Mouse (Mus musculus): ENCODE data around the gene Ciz1.

Gene Ciz1

DNA sequence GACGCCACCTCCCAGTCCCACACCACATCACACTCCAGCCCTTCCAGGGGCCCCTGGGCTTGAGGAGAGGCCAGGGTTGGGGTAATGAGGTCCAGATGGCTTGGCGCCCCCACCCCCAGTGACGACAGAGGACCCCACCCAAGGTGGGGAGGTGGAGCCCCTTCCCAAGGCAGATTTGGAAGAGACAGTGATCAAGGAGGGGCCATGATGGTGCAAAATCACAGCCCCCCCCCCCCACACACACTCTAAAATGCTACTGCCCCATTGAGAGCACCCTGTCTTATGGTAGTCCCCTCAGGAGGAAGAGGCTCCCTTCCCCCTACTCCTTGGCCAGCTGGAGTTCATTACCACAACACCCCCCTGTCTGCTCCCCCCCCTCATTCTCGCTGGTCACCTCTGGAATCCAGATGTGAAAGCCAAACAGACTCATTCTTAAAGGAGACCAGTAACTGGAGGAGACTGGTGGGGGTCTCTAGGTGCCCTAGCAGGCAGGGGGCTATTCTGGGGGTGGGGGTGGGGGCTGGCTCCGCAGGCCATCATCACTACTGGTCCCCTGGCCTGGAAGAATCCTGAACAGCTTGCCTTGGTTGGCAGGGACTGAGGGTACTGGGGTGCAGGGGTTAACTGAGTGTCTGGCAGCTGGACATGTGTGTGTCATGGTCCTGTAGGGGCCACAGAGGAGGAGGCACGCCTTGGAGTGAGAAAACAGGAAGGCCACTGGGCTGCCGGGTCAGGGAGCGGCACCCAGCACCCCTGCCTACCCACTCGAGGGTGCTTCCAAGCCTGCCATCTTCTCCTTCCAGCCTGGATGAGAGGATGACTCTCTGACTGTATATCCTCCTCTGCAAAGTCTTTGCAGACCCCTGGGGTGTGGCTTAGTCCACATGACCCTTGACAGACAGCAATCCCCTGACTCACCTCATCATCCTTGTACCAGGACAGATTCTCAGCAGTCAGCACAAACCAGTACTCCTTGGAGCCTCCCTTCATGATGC lies 32.2 kb upstream of the Ciz1 start:
- no peak for DNase-seq (ENCODE audit: low spot score in 2 of 2)

DNA sequence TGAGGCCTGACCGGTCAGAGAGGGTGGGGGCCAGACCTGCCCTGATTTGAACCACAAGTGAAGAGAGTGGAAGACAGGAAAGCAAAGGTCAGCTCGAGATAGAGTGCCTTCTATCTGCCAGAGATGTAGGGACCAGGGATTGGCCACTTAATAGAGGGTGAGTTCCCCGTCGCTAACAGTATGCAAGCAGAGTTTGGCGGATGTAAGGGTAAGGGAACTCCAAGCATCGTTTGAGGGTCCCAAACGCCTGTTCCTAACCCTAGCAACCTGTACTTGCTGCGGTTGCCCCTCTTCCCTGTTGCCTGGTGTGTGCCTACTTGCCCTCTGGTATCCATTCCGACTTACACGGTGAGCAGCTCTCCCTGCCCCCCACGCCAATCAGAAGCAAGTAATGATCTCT lies 31.4 kb upstream of the Ciz1 start:
- DNase-seq (ENCODE audit: low spot score in 2 of 2): no peak

DNA sequence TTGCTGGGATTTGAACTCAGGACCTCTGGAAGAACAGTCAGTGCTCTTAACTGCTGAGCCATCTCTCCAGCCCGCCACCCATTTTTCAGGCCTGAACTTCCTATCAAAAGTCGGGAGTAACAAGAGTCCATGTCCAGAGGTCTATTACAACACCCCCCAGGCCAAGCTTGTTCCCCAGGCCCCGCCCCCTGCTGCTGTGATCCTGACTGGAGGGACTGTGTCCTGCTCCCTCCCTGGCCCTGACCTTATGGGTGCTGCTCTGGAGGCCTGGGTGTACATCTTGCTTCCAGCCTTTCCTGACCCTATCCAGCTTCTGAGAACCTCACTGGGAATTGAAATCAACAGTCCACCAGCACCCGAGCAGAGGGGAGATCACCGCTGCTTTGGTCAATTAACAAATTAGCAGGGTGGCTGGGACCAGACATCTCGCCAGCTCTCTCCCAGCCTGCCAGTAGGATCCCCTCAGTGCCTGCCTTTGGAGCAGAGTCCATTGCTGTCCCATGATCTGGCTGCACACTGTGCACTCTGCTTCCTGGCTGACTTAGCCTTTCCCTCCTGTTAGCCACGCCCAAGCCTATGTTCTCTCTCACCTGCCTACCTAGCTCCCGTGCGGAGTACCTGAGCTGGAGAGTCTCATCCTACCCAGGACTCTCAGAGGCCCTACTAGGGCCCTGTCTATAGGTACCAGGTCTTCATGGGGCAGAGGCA lies 30.4 kb upstream of the Ciz1 start:
- DNase-seq (ENCODE audit: low spot score in 2 of 2): no peak

DNA sequence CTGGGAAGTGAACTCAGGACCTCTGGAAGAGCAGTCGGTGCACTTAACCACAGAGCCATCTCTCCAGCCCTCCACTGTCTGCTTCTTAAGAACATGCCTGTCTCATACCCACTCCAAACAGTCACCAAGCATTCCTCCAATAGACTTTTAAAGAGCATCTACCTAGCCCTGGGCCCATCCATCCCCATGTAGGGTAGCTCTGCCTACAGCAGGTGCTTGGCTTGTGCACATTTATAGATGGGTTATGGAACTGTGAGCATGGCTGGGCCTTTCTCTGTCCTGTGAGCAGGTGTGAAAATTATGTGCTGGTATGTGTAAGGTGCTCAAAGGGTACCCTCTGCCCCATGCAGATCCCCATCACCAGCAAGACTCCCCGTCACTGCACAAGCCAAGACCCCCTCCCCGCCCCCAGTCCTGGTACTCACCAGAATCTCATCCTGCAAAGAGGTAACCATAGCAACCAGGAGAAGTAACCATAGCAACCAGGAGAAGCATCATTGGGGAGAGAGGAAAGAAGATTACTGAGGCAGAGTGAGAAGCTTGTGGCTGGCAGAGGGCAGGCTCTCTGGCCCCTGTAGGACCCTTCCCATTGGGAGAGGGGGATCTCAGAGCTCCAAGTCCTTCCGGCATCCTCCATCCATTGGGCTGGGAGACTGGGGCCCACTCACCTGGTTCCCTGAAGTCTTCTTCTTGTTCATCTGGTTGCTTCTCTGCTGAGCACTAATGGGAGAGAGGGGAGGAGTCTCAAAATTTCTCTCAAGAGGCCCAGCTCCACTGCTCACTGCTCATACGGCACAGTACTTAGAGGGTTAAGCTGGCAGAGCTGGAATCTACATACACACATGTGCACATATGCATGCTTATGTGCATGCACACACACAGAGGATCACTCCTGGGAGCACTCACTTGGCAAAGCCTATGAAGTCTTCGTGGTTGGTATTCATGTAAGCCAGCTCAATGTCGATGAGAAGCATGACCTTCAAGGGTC lies 29.1 kb upstream of the Ciz1 start:
- no peak for DNase-seq (ENCODE audit: low spot score in 2 of 2)

DNA sequence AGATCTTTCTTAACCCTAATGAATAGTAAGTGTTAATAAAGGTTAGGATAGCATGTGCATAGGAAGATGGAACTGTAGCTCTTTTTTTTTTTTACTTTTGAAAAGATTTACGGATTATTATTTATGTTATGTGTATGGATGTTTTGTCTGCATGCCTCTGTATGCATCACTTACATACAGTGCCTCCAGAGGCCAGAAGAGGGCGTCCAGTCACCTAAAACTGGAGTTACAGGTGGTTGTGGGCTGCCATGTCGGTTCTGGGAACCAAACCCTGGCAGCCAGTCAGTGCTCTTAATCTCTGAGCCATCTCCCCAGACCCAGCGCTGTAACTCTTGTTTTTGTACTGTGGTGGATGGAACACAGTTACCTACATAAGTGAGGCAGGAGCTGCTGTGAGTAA lies 27.8 kb upstream of the Ciz1 start:
- DNase-seq (ENCODE audit: low spot score in 2 of 2): no peak

DNA sequence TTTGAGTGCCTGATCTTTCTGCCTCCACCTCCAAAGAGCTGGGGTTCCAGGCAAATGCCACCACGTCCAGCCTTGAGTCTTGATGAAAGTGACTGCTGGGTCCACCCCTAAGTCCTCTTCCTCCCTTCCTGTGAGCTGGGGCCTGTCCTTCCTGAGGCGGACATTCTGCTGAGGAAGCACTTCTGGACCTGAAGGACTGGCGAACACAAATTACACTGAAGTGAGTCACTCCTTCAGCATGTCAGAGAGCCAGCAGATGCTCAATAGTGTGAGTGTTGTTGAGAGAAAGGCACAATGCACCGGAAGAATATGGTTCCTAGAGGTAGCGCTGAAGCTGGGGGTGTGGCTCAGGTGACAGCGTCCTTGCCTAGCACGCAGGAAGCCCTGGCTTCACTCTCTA lies 26.8 kb upstream of the Ciz1 start:
- DNase-seq (ENCODE audit: low spot score in 2 of 2): no peak

DNA sequence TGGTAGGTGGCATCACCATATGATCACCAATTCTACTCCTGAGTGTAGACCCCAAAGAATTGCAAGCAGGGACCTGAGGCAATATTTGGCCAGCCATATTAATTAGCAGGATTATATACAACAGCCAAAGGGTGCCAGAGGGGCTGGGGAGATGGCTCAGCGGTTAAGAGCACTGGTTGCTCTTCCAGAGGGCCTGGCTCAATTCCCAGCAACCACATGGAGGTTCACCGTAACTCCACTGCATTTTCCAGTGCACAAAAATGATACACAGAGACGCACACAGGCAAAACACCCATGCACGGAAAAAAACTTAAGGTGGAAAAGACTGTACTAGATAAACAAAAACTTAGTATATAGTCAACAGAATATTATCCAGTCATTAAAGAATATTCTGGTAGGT lies 24.9 kb upstream of the Ciz1 start:
- DNase-seq (ENCODE audit: low spot score in 2 of 2): no peak

DNA sequence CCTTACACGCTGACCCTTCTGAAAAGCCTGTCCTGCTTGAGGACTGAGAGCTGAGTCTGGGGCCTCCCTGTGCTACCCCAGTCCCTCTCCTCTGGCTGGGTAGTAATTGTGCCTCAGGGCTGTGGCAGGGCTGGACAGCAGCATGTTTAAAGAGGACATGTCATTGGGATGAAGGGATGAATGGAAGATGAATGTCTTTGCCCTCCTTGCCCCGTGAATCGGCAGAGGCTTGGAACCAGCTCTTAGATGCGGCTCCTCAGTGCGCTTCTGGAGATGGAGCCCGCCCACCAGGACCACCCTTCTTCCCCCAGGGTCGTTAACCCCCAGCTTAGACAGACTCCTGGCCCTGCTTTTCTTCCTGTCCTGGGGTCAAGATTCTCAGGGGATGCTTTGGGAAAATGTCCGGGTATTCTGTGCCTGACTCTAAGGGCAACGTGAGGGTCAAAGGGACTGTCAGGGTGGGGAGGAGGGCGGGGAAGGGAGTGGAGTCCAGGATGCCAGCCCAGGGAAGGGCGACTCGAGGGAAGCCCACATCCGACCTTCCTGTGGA lies 23.1 kb upstream of the Ciz1 start:
- no peak for DNase-seq (ENCODE audit: low spot score in 2 of 2)

DNA sequence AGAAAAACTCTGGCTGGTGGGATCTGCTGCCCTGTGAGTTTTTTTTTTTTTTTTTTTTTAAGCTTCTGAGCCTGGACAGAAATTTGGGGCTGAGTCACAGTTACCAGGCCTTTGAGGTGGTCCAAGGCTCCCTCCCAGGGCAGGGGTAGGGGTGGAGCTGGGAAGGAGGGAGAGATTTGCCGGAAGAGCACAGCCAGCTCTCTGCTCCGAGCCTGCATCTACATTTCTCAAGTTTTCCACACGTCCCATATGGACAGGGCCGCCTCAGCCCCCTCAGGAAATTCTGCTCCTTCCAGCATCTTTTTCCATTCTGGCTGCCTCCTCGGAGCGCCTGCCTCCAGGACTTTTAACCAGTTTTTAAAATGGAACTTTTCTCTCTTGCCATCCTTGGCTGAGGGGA lies 22.6 kb upstream of the Ciz1 start:
- no peak for DNase-seq (ENCODE audit: low spot score in 2 of 2)

DNA sequence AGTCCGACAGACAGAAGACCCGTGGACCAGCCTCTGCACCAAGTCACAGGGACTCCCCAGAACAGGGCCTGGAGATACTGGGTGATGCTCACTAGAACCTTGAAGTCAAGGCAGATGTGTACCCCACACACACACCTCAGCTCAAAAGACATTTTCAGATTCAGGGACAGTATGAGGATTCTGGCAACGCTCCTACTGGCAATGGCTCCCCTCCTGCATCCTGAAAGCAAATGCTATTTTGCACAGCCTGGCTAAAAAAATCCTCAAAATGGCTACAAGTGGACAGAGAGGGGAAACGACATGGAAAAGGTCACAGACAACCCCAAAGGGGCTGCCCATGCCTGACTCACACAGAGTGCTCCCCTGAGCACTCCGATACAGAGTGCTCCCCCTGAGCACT lies 20.0 kb upstream of the Ciz1 start:
- DNase-seq (ENCODE audit: low spot score in 2 of 2): no peak

DNA sequence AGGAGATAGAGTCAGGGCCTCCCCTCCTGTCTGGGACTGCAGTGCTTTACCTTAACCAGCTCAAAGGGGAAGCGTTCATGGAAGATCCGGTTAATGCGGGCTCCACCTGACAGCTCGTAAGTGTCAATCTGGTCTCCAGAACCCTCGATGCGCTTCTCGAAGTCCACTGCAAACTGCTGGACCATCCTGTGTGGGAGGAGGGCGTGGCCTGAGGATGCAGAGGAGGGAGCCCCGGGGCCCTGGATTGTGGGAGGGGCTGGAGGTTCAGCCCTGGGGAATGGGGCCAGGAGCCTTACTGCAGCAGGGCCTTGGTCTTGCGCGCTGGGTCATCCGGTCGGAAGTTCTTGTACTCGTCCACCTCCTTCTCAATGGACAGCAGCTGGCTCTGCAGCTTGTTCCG lies 16.2 kb upstream of the Ciz1 start:
- DNase-seq (ENCODE audit: low spot score in 2 of 2): no peak

DNA sequence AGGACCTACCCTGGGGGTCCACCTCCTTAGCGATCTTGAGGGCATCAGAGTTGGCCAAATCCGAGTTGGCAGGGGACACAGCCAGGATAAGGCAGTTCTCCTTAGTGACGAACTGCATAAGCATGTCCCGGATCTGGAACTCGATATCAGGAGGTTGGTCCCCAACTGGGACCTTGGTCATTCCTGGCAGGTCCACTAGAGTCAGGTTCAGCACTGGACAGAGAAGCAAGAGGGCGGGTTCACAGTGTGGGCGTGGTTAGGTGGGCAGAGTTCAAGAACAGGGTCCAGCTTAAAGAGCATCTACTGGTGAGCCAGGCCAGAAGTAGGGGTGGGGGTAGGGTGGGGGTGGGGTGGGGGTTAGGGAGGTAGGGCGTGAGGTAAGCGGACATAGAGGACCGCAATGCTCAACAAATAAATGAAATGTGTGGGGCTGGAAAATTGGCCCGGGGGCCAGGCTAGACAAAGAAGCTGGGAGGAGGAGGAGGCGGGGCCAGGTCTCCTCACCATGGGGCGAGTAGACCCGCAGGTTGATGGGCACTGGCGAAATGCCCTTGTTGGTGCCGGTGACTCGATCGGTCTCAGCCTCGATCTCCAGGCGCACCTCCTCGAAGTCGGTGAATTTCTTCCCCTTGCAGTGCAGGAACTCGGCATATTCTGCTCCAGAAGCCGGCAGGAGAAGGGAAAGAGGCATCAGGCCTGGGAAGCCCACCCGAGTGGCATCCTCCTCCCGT lies 12.1 kb upstream of the Ciz1 start:
- DNase-seq (ENCODE audit: low spot score in 2 of 2): no peak

DNA sequence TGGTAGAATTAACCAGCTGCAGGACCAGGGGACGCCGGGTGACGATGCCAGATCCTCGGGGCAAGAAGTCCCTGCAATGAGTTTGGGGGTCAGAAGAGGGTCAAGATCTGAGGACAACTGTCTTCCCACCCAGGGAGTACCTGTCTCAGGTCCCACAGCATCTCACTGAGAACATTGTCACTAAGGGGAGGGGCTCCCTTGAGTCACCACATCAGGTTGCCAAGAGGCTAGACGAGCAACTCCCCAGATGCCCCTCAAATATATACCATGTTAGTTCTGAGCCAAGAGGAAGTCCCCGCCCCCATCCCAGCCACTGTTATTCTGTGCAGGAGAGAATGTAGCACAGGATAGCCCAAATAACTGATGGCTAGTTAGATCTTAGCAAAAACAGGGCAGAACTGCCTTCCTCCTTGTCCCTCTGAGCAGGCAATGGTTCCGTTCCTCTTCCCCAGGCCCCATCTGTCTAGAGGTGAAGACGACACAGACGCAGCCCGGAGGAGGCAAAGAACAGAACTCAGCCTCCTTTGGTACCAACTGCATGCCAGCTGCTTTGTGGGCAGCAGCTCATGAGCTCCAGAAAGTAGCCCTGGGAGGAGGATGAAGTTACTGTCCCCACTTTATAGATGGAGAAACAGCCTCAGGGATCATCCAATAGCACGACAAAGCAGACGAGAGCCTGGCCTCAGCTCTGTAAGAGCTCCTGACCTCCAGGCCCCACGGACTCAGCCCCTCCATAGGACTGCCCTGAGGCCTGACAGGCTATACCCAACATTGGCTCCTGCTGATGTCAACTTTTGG lies 11.1 kb upstream of the Ciz1 start:
- DNase-seq (ENCODE audit: low spot score in 2 of 2): no peak

DNA sequence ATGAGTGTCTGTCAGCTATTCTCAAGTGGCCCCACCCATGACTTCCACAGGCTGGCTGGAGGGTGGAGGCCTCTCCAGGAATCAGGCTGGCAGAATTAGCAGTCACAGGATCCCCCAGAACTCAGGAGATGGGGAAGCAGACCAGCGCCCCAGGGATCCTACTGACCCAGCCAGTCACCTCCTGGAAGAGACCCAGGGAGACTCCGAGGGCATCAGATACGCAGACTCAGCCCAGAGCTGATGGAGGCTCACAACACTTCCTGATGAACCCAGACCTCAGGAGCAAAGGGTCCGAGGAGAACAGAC lies 10.5 kb upstream of the Ciz1 start:
- no peak for DNase-seq (ENCODE audit: low spot score in 2 of 2)

DNA sequence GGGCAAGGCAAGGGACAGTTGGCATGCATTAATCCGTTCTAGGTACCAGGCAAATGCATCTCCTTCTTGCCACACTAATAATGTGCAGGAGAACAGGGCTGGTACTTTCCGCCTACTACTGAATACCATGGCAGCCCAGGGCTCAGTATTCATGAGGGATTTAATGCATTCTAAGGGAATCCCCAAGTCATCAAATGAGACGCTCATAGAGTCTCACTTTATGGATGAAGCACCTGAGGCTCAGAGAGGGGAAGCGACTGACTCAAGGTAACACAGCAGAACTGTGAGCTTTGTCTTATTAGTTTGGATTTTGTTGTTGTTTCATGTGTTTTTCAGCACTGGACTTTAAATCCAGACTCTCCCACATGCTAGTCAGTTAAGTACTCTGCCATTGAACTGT lies 10.1 kb upstream of the Ciz1 start:
- no peak for DNase-seq (ENCODE audit: low spot score in 2 of 2)

DNA sequence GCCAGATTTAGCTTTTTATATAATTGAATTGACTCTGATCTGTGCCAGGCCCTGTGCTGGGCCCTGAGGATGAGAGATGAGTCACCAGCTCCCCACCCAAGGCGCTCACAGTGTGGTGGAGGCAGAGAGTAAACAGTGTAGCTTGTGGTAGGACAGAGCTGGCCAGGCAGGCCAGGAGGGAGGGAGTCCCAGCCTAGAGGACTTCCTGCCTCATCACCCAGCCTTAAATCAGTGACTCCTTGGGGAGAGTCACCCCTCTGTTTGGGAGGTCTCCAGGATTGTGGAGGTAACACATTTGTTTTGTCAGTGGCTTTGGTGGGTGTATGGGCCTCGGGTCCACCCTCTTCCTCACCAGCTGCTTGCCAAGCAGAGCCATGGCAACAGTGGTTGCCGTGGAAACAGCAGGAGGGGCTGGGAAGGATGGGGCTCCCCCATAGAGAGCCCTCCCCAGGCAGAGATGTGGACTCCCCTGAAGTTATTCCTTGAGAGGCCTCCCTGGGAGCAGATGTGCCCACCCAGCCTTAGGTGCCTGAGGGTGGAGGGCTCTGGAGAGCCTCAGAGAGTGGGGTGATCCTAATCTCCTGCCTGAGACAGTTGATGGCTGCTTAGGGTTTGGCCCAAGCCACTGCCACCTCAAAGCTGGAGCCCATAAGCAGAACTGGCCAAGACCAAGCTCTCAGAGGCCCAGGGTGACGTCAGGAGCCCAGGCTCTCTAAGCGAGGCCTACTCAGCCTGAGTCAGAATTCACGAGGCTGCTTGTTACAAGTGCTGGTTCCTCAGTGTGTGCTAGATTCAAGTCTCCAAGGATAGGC lies 9.4 kb upstream of the Ciz1 start:
- no peak for DNase-seq (ENCODE audit: low spot score in 2 of 2)

DNA sequence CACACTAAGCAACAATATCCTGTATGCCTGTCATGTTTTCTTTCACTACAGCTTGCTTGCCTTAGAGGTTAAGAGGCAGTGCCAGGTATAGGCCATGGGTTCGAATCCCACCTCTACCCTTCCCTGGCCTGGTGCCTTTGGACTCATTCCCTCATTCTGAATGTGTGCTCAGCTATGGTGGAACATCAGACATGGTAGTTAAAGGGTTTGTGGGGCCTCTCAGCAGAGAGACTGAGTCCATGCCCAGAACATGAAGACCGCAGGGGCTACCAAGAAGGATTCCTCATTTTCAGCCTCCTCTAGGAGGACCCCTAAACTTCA lies 8.8 kb upstream of the Ciz1 start:
- no peak for DNase-seq (ENCODE audit: low spot score in 2 of 2)

DNA sequence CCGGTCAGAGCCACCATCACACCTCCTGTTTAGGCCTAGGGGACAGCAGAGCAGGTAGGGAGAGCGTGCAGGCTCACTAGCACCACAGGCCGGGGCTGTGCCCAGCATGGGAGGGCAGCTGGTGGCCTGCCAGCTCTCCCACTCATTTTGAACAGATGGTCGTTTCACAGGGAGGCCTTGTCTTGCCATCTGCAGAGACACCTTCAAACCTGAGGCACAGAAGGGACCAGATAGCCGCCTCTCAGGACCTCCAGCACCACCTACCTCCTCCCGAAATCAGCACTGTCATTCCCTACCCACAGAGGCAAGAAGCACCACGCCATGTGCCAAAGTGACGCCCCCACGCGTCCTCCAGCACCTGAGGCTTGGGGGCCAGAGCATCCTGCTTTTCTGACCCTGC lies 8.1 kb upstream of the Ciz1 start:
- DNase-seq (ENCODE audit: low spot score in 2 of 2): peak in 1 of 2 experiments; percentile 42

DNA sequence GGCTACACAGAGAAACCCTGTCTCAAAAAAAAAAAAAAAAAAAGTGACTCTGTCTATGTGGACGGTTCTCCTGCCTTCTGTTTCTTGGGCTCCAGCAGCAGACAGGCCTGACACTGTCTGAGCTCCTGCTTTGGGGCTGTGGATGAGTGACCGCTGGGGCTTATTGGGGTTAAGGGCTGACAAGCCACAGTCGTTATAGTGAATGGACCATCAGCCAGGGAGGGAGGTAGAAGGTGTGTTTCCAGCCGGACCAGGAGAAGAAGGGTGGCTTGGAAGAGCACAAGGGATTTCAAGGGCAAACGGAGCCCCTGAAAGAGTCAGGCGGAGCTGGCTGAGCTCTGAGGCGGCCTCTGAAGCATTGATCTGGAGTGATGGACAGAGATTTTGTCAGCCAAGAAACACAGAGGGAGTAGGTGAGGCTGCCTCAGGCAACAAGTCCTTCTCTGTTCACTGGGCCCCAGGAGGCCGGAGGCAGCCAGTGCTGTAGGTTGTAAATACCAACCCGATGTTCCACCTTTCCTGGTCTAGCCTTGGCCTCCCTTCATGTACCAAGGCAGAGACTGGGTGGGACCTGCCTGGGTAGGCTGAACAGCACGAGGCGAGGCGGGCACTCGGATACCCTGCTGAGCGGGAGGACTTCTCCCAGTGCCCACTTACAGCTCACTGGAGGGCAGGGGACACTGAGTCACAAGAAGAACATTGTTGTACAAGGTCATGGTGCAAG lies 7.4 kb upstream of the Ciz1 start:
- no peak for DNase-seq (ENCODE audit: low spot score in 2 of 2)
